Comparison of ENCODE assay signal across 8 mouse cellular contexts in the genomic region with DNA sequence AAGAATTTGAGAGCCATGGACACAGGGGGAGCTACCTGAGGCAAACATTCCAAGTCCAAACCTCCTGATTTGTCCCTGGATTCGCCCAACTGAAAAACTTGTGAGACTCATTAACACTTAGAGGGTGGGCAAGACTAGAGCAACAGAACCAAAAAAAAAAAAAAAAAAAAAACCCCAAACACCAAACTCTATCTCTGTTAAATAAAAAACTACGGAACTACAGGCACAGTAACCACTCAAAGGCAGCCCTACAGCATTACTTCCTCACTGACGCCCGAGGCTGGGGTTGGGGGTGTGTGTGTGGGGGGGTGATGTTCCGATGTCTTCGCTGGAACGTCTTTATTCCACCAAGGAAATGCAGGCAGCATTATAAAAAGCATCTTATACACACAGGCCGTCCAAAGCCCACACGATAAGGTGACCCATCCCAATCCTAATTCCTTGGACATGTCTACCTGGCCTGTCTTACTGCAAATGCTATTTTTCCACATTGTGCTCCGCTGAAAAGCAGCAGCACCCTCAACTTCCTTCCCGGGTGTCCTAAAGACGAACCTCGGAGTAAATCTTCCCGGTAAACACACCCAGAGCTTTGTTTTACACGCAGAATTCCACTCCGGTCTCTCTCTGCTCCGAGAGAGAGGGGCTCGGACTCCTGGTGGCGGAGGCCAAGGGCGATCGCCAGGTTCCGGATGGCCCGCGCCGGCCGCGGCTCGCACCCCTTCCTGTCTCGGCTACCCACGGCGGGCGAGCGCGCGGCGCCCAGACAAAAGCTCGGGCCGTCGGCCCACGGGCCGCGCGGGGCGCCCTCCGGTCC. TPM values are rescaled to one million over a fixed set of nuclear protein-coding genes. Genes with fewer than 3 reads are reported as not detected.
DNase-seq lines count a peak whose midpoint lies in the region; ATAC-seq and TF ChIP-seq lines count a peak whose summit lies in the region.

No protein-coding gene starts in this region.

- H3K4me3 ChIP-seq in liver, adult 2 months (ENCODE audit: insufficient read depth, low read depth, low read length) = peak overlapping the region; percentile 92
- H3K4me3 ChIP-seq in bone marrow, adult 2 months (replicated peaks; ENCODE audit: control insufficient read depth, low read depth, low read length) = peak overlapping the region; percentile 80
- H3K4me3 ChIP-seq in heart, embryonic 13.5 days = peak overlapping the region; percentile 84
- H3K4me3 ChIP-seq in limb, embryonic 10.5 days = peak overlapping the region; percentile 88
- peak overlapping the region; percentile 89 for H3K4me3 ChIP-seq in midbrain, embryonic 14.5 days (replicated peaks; ENCODE audit: low read depth, low read length)

- H3K27me3 ChIP-seq in liver, adult 2 months (ENCODE audit: control insufficient read depth, insufficient read depth, low read length) = no peaks in the 10 kb centered on the region
- H3K27me3 ChIP-seq in heart, embryonic 13.5 days (replicated peaks) = 0 out of 2 replicates have a peak, but pooled peaks cover 4% of the 10 kb centered on the region
- no peaks in the 10 kb centered on the region for H3K27me3 ChIP-seq in limb, embryonic 10.5 days (ENCODE audit: low read depth, poor library complexity, severe bottlenecking)
- H3K27me3 ChIP-seq in midbrain, embryonic 14.5 days (ENCODE audit: control insufficient read depth, insufficient read depth, low read length) = no peaks in the 10 kb centered on the region

- TF ChIP-seq CTCF in liver, adult 2 months (IDR thresholded peaks at IDR 0.05; ENCODE audit: low read depth, low read length) = no peak
- TF ChIP-seq CTCF in bone marrow, adult 2 months (IDR thresholded peaks at IDR 0.05; ENCODE audit: control insufficient read depth, insufficient read depth, low read length) = no peak

- H3K4me1 ChIP-seq in liver, adult 2 months (ENCODE audit: control insufficient read depth, insufficient read depth, low read length) = peaks cover 12% of the 10 kb centered on the region
- peaks cover 4% of the 10 kb centered on the region; the same call in 1 of the 2 replicates for H3K4me1 ChIP-seq in bone marrow, adult 2 months (ENCODE audit: control insufficient read depth, insufficient read depth, low read length)
- H3K4me1 ChIP-seq in heart, embryonic 13.5 days = peaks cover 38% of the 10 kb centered on the region
- peaks cover 35% of the 10 kb centered on the region for H3K4me1 ChIP-seq in limb, embryonic 10.5 days
- H3K4me1 ChIP-seq in midbrain, embryonic 14.5 days (ENCODE audit: control insufficient read depth, insufficient read depth, low read length) = peaks cover 25% of the 10 kb centered on the region

- H3K9ac ChIP-seq in liver, adult 2 months (ENCODE audit: low read depth, low read length) = peak overlapping the region; percentile 99
- H3K9ac ChIP-seq in heart, embryonic 13.5 days = peak overlapping the region; percentile 97
- peak overlapping the region; percentile 74 for H3K9ac ChIP-seq in midbrain, embryonic 14.5 days (replicated peaks; ENCODE audit: low read length)

- H3K36me3 ChIP-seq in liver, adult 2 months (ENCODE audit: control insufficient read depth, insufficient read depth, low read length) = no peaks in the 10 kb centered on the region
- no peaks in the 10 kb centered on the region for H3K36me3 ChIP-seq in heart, embryonic 13.5 days
- 0 out of 2 replicates have a peak, but pooled peaks cover 4% of the 10 kb centered on the region for H3K36me3 ChIP-seq in limb, embryonic 10.5 days
- H3K36me3 ChIP-seq in midbrain, embryonic 14.5 days (ENCODE audit: control insufficient read depth, insufficient read depth, low read length) = no peaks in the 10 kb centered on the region

- WGBS in liver, adult 2 months = 5% methylated on average over 43 of the region's 45 CpGs
- WGBS in bone marrow, adult 2 months = under 1% methylated on average over 45 of the region's 45 CpGs
- WGBS in heart, embryonic 13.5 days = 4% methylated on average over 37 of the region's 45 CpGs
- WGBS in limb, embryonic 10.5 days = 5% methylated on average over 45 of the region's 45 CpGs
- 3% methylated on average over 45 of the region's 45 CpGs for WGBS in midbrain, embryonic 14.5 days

- DNase-seq in liver, adult 2 months (ENCODE audit: extremely low read depth, low read depth, low spot score) = no peak
- no peak for DNase-seq in liver
- peak; percentile 66 for DNase-seq in limb, embryonic 10.5 days (ENCODE audit: low spot score)
- peak; percentile 59 for DNase-seq in midbrain, embryonic 14.5 days
- no peak for DNase-seq in left cerebral cortex, adult 11 months (ENCODE audit: low spot score)
- DNase-seq in gastrocnemius, postnatal 36 days = no peak

- no peak for TF ChIP-seq POLR2A in liver, adult 2 months (IDR thresholded peaks at IDR 0.05; ENCODE audit: extremely low read depth, insufficient read depth, low read length)
- no peak for TF ChIP-seq POLR2A in bone marrow, adult 2 months (IDR thresholded peaks at IDR 0.05; ENCODE audit: borderline replicate concordance, control insufficient read depth, low read depth, low read length)

- no peak for ATAC-seq in heart, embryonic 13.5 days (ENCODE audit: extremely low read depth, insufficient number of reproducible peaks, low FRiP score, low TSS enrichment)
- no peak for ATAC-seq in midbrain, embryonic 14.5 days (ENCODE audit: low FRiP score, low TSS enrichment)

- intact Hi-C loops in gastrocnemius, postnatal 36 days (cut with DNase I) = no loop called here

- H3K4me2 ChIP-seq in heart, embryonic 13.5 days = peak overlapping the region; percentile 75
- H3K4me2 ChIP-seq in midbrain, embryonic 14.5 days (ENCODE audit: low read length) = peak overlapping the region; percentile 59

- H3K79me2 ChIP-seq in liver, adult 2 months (ENCODE audit: control insufficient read depth, insufficient read depth, low read length) = peaks cover 6% of the 10 kb centered on the region; the same call in 1 of the 2 replicates

- no peaks in the 10 kb centered on the region for H3K9me3 ChIP-seq in heart, embryonic 13.5 days
- H3K9me3 ChIP-seq in limb, embryonic 10.5 days (replicated peaks) = no peaks in the 10 kb centered on the region
- no peaks in the 10 kb centered on the region for H3K9me3 ChIP-seq in midbrain, embryonic 14.5 days (ENCODE audit: control insufficient read depth, low read length)

- no peak overlapping the region; the same call in 1 of the 2 replicates for H3K27ac ChIP-seq in liver, adult 2 months (replicated peaks; ENCODE audit: insufficient read depth, low read depth, low read length)
- H3K27ac ChIP-seq in bone marrow, adult 2 months (ENCODE audit: control insufficient read depth, insufficient read depth, low read depth, low read length, poor library complexity) = peak overlapping the region; percentile 92
- peak overlapping the region; percentile 89 for H3K27ac ChIP-seq in heart, embryonic 13.5 days (replicated peaks)
- H3K27ac ChIP-seq in limb, embryonic 10.5 days = peak overlapping the region; percentile 97
- peak overlapping the region; percentile 98 for H3K27ac ChIP-seq in midbrain, embryonic 14.5 days (replicated peaks; ENCODE audit: low read depth, low read length)

RNA-seq across cellular contexts. Expression of gene Rnf34, which starts 49.3 kb away (rescaled TPM):
- 4.1 and 5.3 TPM in 2 replicates for total RNA-seq in liver, adult 2 months (2014; rRNA removed)
- polyA plus RNA-seq in liver, adult 2 months (2012; rRNA removed) = 3.4 TPM in 2 replicates
- polyA plus RNA-seq in bone marrow, adult 2 months (2011; ENCODE audit: insufficient read depth, insufficient read length, low replicate concordance, missing spikeins) = 4.0 and 11.1 TPM in 2 replicates
- polyA plus RNA-seq in heart, embryonic 13.5 days (2015; fragmentation: Nextera tagmentation; extraction: Ambion mirVana) = 26.4 and 29.8 TPM in 2 replicates
- 42.4 and 49.4 TPM in 2 replicates for polyA plus RNA-seq in limb, embryonic 10.5 days (2016; fragmentation: Nextera tagmentation; extraction: Ambion mirVana)
- polyA plus RNA-seq in midbrain, embryonic 14.5 days (2014; fragmentation: Nextera tagmentation; extraction: Ambion mirVana) = 41.2 and 62.7 TPM in 2 replicates
- 10 to 100 TPM; 16.2 to 19.4 TPM for total RNA-seq in gastrocnemius, postnatal 36 days (2021)

Comparison
In these comparisons a context has a peak if more than half of its experiments do, and no peak if none do; other contexts are left out.
1. DNase-seq: peak in limb, embryonic 10.5 days (single experiment) and midbrain, embryonic 14.5 days (single experiment); none in liver, adult 2 months (single experiment), liver (single experiment), left cerebral cortex, adult 11 months (single experiment) and gastrocnemius, postnatal 36 days (0 of 2).
2. Peak in every context shown above with its lines, with median percentiles within 50 percentile points of each other: H3K4me3 ChIP-seq and H3K9ac ChIP-seq.